Mouse (Mus musculus): Measurements from ENCODE around the gene Mpdu1. TPM values are rescaled to one million over a fixed set of nuclear protein-coding genes. Genes with fewer than 3 reads are reported as not detected.

Gene Mpdu1
- polyA plus RNA-seq, 1 experiment from 2014 or later = 39.0 TPM

DNA sequence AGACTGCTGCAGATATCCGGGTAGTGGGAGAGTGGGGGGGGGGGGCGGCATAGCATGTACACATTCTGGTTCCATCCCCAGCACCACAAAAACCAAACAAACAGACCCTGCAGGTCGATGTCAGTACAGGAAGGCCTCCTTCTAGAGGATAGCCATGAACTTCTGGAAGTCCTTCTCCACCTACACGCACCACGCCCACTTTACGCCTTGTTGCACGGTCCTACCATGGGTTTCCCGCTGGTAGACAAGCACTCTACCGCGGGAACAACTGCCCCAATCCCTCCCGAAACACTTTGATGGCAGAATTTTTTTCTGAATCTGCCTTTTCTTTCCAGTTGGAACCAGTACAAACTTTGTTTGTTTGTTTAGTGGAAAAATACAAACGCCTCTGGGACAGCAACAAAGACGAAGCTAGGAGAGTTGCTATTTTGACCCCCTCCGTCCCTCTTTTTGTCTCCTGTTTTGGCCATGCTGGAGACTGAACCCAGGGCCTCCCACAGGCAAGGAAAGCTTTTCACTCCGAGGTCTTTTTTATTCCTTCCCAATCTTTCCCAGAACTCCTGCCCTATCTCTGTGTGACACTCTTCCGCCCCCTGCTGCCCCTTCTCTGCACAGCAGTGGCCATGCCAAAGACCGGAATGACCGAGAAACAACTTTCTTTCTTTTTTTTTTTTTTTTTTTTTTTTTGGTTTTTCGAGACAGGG, 48.7 kb downstream of the Mpdu1 start:
- Histone ChIP-seq H3K36me3 (ENCODE audit: control insufficient read depth, insufficient read depth, low read length) (no peaks in the 10 kb centered on the region), H3K27me3 (ENCODE audit: control insufficient read depth, insufficient read depth, low read length) (no peaks in the 10 kb centered on the region), H3K4me3 (ENCODE audit: low read depth, low read length) (no peak overlapping the region), H3K4me2 (ENCODE audit: low read depth, low read length, severe bottlenecking) (peak overlapping the region; percentile 28; the same call in 1 of the 2 replicates), H3K4me1 (replicated peaks; ENCODE audit: control insufficient read depth, insufficient read depth, low read length) (no peaks in the 10 kb centered on the region), H3K9me3 (ENCODE audit: control insufficient read depth, low read length) (no peaks in the 10 kb centered on the region), H3K9ac (ENCODE audit: low read length) (peak overlapping the region; percentile 30; the same call in 1 of the 2 replicates), H3K27ac (ENCODE audit: low read depth, low read length) (no peak overlapping the region)
- 5% methylated on average over 18 of the region's 19 CpGs for WGBS
- DNase-seq (ENCODE audit: low spot score) (peak; percentile 90), ATAC-seq (replicated peaks; ENCODE audit: low FRiP score) (no peak)

DNA sequence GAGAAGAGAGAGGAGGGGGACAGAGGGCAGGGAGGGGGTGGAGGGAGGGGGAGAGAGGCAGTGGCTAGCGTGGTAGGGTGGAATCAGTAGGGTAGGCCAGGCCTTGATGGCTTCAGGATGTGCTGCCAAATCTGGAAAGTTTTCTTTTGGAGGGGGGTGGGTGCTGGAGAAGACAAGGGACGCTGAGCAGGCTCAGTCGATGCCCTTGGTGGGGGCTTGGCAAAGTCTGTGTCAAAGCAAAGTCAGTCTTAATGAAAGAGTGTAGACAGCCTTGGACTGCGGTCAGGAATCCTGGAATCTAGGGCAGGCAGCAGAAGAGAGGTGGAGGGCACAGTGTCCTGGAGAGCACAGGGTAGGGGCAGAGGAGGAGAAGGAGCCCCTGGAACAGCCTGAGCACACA, 51.5 kb downstream of the Mpdu1 start:
- Histone ChIP-seq H3K4me2 (ENCODE audit: low read depth, low read length, severe bottlenecking) (no peak overlapping the region), H3K4me3 (ENCODE audit: low read depth, low read length) (no peak overlapping the region), H3K27me3 (ENCODE audit: control insufficient read depth, insufficient read depth, low read length) (no peaks in the 10 kb centered on the region), H3K27ac (ENCODE audit: low read depth, low read length) (no peak overlapping the region), H3K9ac (ENCODE audit: low read length) (no peak overlapping the region), H3K4me1 (replicated peaks; ENCODE audit: control insufficient read depth, insufficient read depth, low read length) (peaks cover 4% of the 10 kb centered on the region; the same call in 1 of the 2 replicates), H3K9me3 (ENCODE audit: control insufficient read depth, low read length) (no peaks in the 10 kb centered on the region), H3K36me3 (ENCODE audit: control insufficient read depth, insufficient read depth, low read length) (no peaks in the 10 kb centered on the region)
- 65% methylated on average over 4 of the region's 4 CpGs for WGBS
- ATAC-seq (replicated peaks; ENCODE audit: low FRiP score) = no peak
- no peak for DNase-seq (ENCODE audit: low spot score)

DNA sequence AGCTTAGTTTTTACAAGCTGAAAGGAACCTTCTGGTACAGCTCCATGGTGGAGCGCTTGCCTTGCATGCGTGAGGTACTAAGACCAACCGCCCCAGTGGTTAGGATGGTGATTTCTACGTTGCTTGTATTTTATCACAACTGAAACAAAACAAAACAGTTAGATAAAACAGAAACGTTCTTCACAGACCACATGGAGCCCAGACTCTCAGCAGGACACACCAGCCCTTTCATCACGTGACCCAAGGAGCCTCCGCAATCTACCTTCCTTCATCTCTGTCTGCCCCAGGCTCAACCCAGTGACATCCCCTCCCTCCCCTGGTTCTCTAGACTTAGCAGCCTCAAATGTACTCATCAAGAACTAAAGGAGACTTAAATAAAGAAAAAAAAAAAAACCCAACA, 53.0 kb downstream of the Mpdu1 start:
- no peak for ATAC-seq (replicated peaks; ENCODE audit: low FRiP score)
- Histone ChIP-seq H3K9ac (ENCODE audit: low read length) (no peak overlapping the region), H3K4me1 (replicated peaks; ENCODE audit: control insufficient read depth, insufficient read depth, low read length) (peaks cover 7% of the 10 kb centered on the region; the same call in 1 of the 2 replicates), H3K36me3 (ENCODE audit: control insufficient read depth, insufficient read depth, low read length) (no peaks in the 10 kb centered on the region), H3K9me3 (ENCODE audit: control insufficient read depth, low read length) (no peaks in the 10 kb centered on the region), H3K27me3 (ENCODE audit: control insufficient read depth, insufficient read depth, low read length) (peaks cover 5% of the 10 kb centered on the region), H3K27ac (ENCODE audit: low read depth, low read length) (no peak overlapping the region), H3K4me2 (ENCODE audit: low read depth, low read length, severe bottlenecking) (no peak overlapping the region), H3K4me3 (ENCODE audit: low read depth, low read length) (no peak overlapping the region)
- no peak for DNase-seq (ENCODE audit: low spot score)
- 64% methylated on average over 7 of the region's 7 CpGs for WGBS

DNA sequence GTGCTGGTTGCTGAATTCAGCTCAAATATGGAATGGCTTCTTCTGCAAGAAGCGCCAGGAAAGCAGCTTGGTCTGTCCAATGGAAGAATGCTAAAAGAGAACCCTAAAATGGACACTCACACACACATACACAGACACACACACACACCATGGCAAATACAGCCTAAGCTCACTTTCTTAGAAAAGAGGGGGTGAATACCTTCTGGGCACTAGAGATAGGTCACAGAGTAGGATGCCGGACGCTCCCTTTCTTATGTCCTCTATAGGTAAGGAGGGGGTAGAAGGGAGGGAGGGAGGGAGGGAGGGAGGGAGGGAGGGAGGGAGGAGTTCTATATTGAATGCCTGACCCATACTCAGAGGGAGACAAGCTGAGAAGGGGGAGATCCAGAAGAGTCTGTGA, 53.9 kb downstream of the Mpdu1 start:
- WGBS = 82% methylated on average over 3 of the region's 3 CpGs
- H3K9ac ChIP-seq (ENCODE audit: low read length) = no peak overlapping the region
- peaks cover 7% of the 10 kb centered on the region; the same call in 1 of the 2 replicates for H3K4me1 ChIP-seq (replicated peaks; ENCODE audit: control insufficient read depth, insufficient read depth, low read length)
- ATAC-seq (replicated peaks; ENCODE audit: low FRiP score) = no peak
- DNase-seq (ENCODE audit: low spot score) = no peak
- no peaks in the 10 kb centered on the region for H3K36me3 ChIP-seq (ENCODE audit: control insufficient read depth, insufficient read depth, low read length)
- H3K4me2 ChIP-seq (ENCODE audit: low read depth, low read length, severe bottlenecking) = no peak overlapping the region
- H3K27ac ChIP-seq (ENCODE audit: low read depth, low read length) = no peak overlapping the region
- no peaks in the 10 kb centered on the region for H3K9me3 ChIP-seq (ENCODE audit: control insufficient read depth, low read length)
- H3K27me3 ChIP-seq (ENCODE audit: control insufficient read depth, insufficient read depth, low read length) = peaks cover 8% of the 10 kb centered on the region
- H3K4me3 ChIP-seq (ENCODE audit: low read depth, low read length) = no peak overlapping the region

DNA sequence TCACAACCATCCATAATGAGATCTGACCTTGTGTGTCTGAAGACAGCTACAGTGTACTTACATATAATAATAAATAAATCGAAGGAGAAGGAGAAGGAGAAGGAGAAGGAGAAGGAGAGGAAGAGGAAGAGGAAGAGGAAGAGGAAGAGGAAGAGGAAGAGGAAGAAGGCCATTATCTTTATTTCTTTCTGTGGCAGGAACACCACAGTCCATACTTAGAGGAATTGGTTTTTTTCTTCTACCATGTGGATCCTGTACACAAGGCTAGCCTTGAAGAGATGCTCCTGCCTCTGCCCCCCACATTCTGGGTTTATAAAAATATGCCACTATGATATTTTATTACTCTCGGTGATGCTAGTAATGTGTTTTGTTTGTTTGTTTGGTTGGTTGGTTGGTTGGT, 55.6 kb downstream of the Mpdu1 start:
- H3K4me2 ChIP-seq (ENCODE audit: low read depth, low read length, severe bottlenecking) = no peak overlapping the region

More for the DNA sequence above, 55.6 kb downstream of the Mpdu1 start:
- Histone ChIP-seq H3K9me3 (ENCODE audit: control insufficient read depth, low read length) (no peaks in the 10 kb centered on the region), H3K36me3 (ENCODE audit: control insufficient read depth, insufficient read depth, low read length) (no peaks in the 10 kb centered on the region), H3K27ac (ENCODE audit: low read depth, low read length) (no peak overlapping the region), H3K4me1 (replicated peaks; ENCODE audit: control insufficient read depth, insufficient read depth, low read length) (peaks cover 7% of the 10 kb centered on the region; the same call in 1 of the 2 replicates), H3K4me3 (ENCODE audit: low read depth, low read length) (no peak overlapping the region), H3K27me3 (ENCODE audit: control insufficient read depth, insufficient read depth, low read length) (peaks cover 8% of the 10 kb centered on the region), H3K9ac (ENCODE audit: low read length) (no peak overlapping the region)
- no peak for ATAC-seq (replicated peaks; ENCODE audit: low FRiP score)
- 86% methylated on average over 2 of the region's 2 CpGs for WGBS
- DNase-seq (ENCODE audit: low spot score) = no peak

MicroRNAs encoded within 50 kb of the gene (microRNA counts, 519-probe panel; counts per million panel counts)
- microRNA mmu-miR-1934 = 31.2 counts per million
- 551 counts per million, percentile 0 among the panel's probes with 10 or more counts for microRNA mmu-miR-467f

Small RNA genes lying within 50 kb of the gene (microRNA-seq; reads per million reads assigned to microRNA genes)
- gene Mir1934 (ENCODE audit: insufficient number of aligned reads) = 5.0 reads per million
- not detected for gene Mir467f (ENCODE audit: insufficient number of aligned reads)

Other genes with a start within 250 kb of the Mpdu1 start
- gene Kdm6b, start 249.0 kb downstream of the Mpdu1 start, polyA plus RNA-seq (2014; fragmentation: Nextera tagmentation; extraction: Ambion mirVana) = 40.9 and 41.0 TPM in 2 replicates
- gene Dnah2, start 113.5 kb downstream of the Mpdu1 start, polyA plus RNA-seq (2014; fragmentation: Nextera tagmentation; extraction: Ambion mirVana) = 2.1 and 2.6 TPM in 2 replicates
- 13.1 and 14.9 TPM in 2 replicates for gene Efnb3, start 102.4 kb downstream of the Mpdu1 start, polyA plus RNA-seq (2014; fragmentation: Nextera tagmentation; extraction: Ambion mirVana)
- gene Wrap53, start 82.4 kb downstream of the Mpdu1 start, polyA plus RNA-seq (2014; fragmentation: Nextera tagmentation; extraction: Ambion mirVana) = 39.3 and 44.1 TPM in 2 replicates
- 168 and 175 TPM in 2 replicates for gene Trp53, start 82.3 kb downstream of the Mpdu1 start, polyA plus RNA-seq (2014; fragmentation: Nextera tagmentation; extraction: Ambion mirVana)
- gene Atp1b2, start 56.7 kb downstream of the Mpdu1 start, polyA plus RNA-seq (2014; fragmentation: Nextera tagmentation; extraction: Ambion mirVana) = 9.3 and 12.6 TPM in 2 replicates
- not detected in 2 replicates for gene Shbg, start 44.7 kb downstream of the Mpdu1 start, polyA plus RNA-seq (2014; fragmentation: Nextera tagmentation; extraction: Ambion mirVana)
- gene Sat2, start 40.6 kb downstream of the Mpdu1 start, polyA plus RNA-seq (2014; fragmentation: Nextera tagmentation; extraction: Ambion mirVana) = 13.9 and 17.7 TPM in 2 replicates
- 33.6 and 44.1 TPM in 2 replicates for gene Fxr2, start 29.7 kb downstream of the Mpdu1 start, polyA plus RNA-seq (2014; fragmentation: Nextera tagmentation; extraction: Ambion mirVana)
- not detected in 2 replicates for gene Sox15, start 7.3 kb downstream of the Mpdu1 start, polyA plus RNA-seq (2014; fragmentation: Nextera tagmentation; extraction: Ambion mirVana)
- gene Cd68, start 3.5 kb upstream of the Mpdu1 start, polyA plus RNA-seq (2014; fragmentation: Nextera tagmentation; extraction: Ambion mirVana) = 6.3 and 6.4 TPM in 2 replicates
- 827 and 855 TPM in 2 replicates for gene Eif4a1, start 9.8 kb upstream of the Mpdu1 start, polyA plus RNA-seq (2014; fragmentation: Nextera tagmentation; extraction: Ambion mirVana)
- gene Senp3, start 19.4 kb upstream of the Mpdu1 start, polyA plus RNA-seq (2014; fragmentation: Nextera tagmentation; extraction: Ambion mirVana) = 110 and 117 TPM in 2 replicates
- not detected in 2 replicates for gene Tnfsf13, start 23.1 kb upstream of the Mpdu1 start, polyA plus RNA-seq (2014; fragmentation: Nextera tagmentation; extraction: Ambion mirVana)
- gene Tnfsf12, start 33.2 kb upstream of the Mpdu1 start, polyA plus RNA-seq (2014; fragmentation: Nextera tagmentation; extraction: Ambion mirVana) = 2.4 TPM in 2 replicates
- gene Tnfsfm13, start 33.5 kb upstream of the Mpdu1 start, polyA plus RNA-seq (2014; fragmentation: Nextera tagmentation; extraction: Ambion mirVana) = 0.60 and 1.2 TPM in 2 replicates
- 61.2 and 65.7 TPM in 2 replicates for gene Polr2a, start 96.0 kb upstream of the Mpdu1 start, polyA plus RNA-seq (2014; fragmentation: Nextera tagmentation; extraction: Ambion mirVana)
- gene Slc35g3, start 99.3 kb upstream of the Mpdu1 start, polyA plus RNA-seq (2014; fragmentation: Nextera tagmentation; extraction: Ambion mirVana) = not detected in 2 replicates
- gene Zbtb4, start 103.3 kb upstream of the Mpdu1 start, polyA plus RNA-seq (2014; fragmentation: Nextera tagmentation; extraction: Ambion mirVana) = 1.1 and 1.4 TPM in 2 replicates
- 0.73 and 1.1 TPM in 2 replicates for gene Chrnb1, start 133.3 kb upstream of the Mpdu1 start, polyA plus RNA-seq (2014; fragmentation: Nextera tagmentation; extraction: Ambion mirVana)
- 1.3 and 1.7 TPM in 2 replicates for gene Fgf11, start 139.2 kb upstream of the Mpdu1 start, polyA plus RNA-seq (2014; fragmentation: Nextera tagmentation; extraction: Ambion mirVana)
- 0.32 and 0.65 TPM in 2 replicates for gene Tmem102, start 143.0 kb upstream of the Mpdu1 start, polyA plus RNA-seq (2014; fragmentation: Nextera tagmentation; extraction: Ambion mirVana)
- not detected in 2 replicates for gene Gm39566, start 152.7 kb upstream of the Mpdu1 start, polyA plus RNA-seq (2014; fragmentation: Nextera tagmentation; extraction: Ambion mirVana)
- not detected in 2 replicates for gene Spem2, start 155.8 kb upstream of the Mpdu1 start, polyA plus RNA-seq (2014; fragmentation: Nextera tagmentation; extraction: Ambion mirVana)
- gene Spem1, start 159.5 kb upstream of the Mpdu1 start, polyA plus RNA-seq (2014; fragmentation: Nextera tagmentation; extraction: Ambion mirVana) = 0.53 TPM in 1 of 2 replicates, not detected in the other
- 11.0 and 11.1 TPM in 2 replicates for gene Nlgn2, start 175.1 kb upstream of the Mpdu1 start, polyA plus RNA-seq (2014; fragmentation: Nextera tagmentation; extraction: Ambion mirVana)
- 250 and 283 TPM in 2 replicates for gene Tmem256, start 175.9 kb upstream of the Mpdu1 start, polyA plus RNA-seq (2014; fragmentation: Nextera tagmentation; extraction: Ambion mirVana)
- 64.6 and 71.9 TPM in 2 replicates for gene Plscr3, start 183.7 kb upstream of the Mpdu1 start, polyA plus RNA-seq (2014; fragmentation: Nextera tagmentation; extraction: Ambion mirVana)
- gene Tnk1, start 196.1 kb upstream of the Mpdu1 start, polyA plus RNA-seq (2014; fragmentation: Nextera tagmentation; extraction: Ambion mirVana) = 0.73 TPM in 2 replicates
- gene Tmem95, start 215.4 kb upstream of the Mpdu1 start, polyA plus RNA-seq (2014; fragmentation: Nextera tagmentation; extraction: Ambion mirVana) = 0.40 TPM in 1 of 2 replicates, not detected in the other
- gene Kctd11, start 218.8 kb upstream of the Mpdu1 start, polyA plus RNA-seq (2014; fragmentation: Nextera tagmentation; extraction: Ambion mirVana) = 2.9 and 3.0 TPM in 2 replicates
- gene Acap1, start 232.9 kb upstream of the Mpdu1 start, polyA plus RNA-seq (2014; fragmentation: Nextera tagmentation; extraction: Ambion mirVana) = 0.52 and 0.75 TPM in 2 replicates
- 17.2 and 17.6 TPM in 2 replicates for gene 2810408A11Rik, start 238.3 kb upstream of the Mpdu1 start, polyA plus RNA-seq (2014; fragmentation: Nextera tagmentation; extraction: Ambion mirVana)
- 16.4 and 23.0 TPM in 2 replicates for gene Neurl4, start 238.4 kb upstream of the Mpdu1 start, polyA plus RNA-seq (2014; fragmentation: Nextera tagmentation; extraction: Ambion mirVana)